Mouse (Mus musculus) ovary, postnatal 10 days (tissue): ENCODE results near the gene Btbd2.
A peak's percentile ranks its signal among the peaks of the same experiment; 100 is the strongest.

Experiments used
- DNase-seq: peaks from one replicate; pipeline ENCODE4 v3.0.0; 2022; ENCODE audit warnings: low spot score

The Btbd2 gene

DNA sequence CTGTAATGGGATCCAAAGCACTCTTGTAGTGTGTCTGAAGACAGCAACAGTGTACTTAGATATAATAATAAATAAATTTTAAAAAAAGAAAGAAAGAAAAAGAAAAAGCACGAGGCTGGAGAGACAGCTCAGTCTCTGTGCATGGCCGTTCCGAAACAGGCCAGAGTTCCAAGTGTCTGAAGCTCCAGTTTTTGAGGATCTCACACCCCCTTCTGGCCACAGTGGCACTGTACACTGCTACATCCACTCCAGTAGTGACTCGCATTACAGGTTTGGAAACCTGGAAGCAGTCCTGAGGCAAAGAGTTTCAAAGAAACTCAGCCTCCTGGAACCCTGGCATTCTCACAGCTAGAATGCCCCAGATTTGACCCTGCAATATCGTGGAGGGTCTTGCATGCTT lies 31.0 kb upstream of the Btbd2 start:
- DNase-seq = no peak

DNA sequence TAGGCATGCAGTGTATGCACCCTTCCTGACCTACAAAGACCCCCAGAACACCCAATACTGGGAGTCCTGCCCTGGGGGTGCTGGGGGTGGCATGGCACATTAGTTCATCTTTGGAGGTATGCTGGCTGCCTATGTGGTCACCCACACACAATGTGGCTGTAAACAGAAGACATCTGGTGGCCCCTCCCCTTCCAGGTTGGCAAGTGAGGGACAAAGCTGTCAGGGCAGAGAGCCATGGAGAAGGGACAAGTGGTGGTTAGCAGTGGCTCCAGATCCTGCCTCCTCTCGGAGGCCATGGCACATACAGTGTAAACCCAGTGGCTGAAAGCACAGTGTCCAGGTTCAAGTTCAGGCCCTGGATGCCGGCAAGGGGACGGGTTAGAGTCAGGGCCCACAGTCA lies 29.7 kb upstream of the Btbd2 start:
- no peak for DNase-seq

DNA sequence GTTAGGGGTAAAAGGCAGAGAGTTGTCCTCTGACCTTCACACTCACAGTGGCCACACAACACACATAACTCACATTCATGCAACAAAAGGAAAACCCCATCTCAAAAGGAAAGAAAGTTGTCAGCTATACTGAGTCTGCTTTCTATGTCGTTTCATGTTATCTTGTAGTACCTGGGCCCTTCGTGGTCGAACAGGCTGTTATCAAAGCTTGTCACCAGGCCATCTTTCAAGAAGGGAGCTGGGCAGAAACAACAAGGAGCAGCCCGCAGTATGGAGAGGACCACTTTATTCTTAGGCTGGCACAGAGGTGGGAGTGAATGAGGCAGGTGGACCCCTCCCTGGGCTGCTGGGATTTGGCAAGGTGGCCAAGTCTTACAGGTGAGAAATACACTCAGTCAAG lies 28.1 kb upstream of the Btbd2 start:
- no peak for DNase-seq

DNA sequence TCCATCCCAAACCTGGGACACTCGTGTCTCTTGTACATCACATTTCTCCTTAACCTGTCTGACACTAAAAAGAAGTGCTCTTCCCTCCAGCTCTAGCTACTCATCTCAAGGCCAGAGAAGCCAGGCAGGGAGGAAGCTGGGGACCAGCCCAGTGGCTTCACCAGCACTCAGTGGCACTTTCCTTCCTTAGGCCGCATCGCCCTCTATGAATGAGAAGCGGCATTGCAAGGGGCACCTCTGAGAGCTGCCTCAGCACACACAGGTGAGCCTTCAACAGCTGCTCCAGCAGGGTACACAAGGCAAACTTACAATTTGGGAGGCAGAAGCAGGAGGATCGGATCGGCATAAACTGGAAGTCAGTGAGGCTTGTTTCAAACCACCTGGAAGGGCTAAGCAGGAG lies 27.3 kb upstream of the Btbd2 start:
- no peak for DNase-seq

DNA sequence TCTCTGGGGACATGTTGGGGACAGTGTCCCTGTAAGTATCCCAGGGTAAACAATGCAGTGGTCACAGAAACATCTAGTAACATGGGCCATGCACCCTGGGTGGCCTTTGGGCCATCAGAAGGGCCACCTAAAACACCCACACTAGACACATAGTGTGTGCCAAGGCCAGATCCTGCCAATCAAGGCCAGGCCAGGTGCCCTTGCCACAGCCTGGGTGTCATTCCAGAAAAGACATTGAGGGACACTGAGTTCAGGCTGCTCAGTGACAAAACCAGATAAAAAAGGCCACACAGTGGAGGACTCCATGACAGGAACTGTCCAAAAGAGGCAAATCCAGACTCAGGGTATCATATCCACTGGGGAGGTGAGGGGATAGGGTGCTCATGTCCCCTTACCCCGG lies 26.8 kb upstream of the Btbd2 start:
- DNase-seq = no peak

DNA sequence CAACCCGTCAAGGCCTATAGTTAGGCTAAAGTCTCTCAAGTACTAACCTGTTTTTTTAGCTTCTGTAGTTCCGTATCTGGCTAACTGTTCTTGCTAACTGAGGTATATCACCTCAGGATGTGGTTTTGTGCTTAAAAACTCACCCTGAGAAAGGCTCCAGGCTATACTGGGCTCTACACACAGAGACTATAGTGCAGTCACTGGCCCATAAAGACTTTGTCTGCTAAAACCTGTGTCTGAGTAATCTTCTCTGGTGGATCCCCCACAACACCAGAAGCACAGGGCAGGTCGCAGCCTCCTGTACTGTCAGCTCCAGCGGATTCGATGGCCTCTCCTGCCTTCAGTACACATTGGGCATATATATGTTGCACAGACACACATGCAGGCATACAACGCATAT lies 25.1 kb upstream of the Btbd2 start:
- DNase-seq = no peak

DNA sequence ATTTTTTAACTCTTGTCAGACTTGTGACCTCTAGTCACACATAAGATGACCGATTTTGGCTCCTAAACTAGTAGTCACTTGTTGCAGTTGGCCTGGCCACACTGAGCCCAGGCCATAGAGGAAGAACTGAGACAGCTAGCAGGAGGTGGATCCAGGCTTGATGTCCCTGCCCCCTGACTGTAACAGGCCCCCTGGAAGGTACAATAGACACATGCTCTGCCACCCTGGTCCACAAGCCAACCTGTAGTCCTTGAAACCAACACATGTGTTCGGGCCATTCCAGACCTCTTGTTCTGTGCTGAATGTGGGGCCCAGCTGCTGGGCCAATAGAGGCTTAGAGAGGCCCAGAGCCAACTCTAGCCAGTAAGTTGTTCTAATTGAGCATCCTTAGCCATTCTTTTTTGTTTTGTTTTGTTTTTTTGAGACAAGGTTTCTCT lies 23.4 kb upstream of the Btbd2 start:
- DNase-seq = no peak

DNA sequence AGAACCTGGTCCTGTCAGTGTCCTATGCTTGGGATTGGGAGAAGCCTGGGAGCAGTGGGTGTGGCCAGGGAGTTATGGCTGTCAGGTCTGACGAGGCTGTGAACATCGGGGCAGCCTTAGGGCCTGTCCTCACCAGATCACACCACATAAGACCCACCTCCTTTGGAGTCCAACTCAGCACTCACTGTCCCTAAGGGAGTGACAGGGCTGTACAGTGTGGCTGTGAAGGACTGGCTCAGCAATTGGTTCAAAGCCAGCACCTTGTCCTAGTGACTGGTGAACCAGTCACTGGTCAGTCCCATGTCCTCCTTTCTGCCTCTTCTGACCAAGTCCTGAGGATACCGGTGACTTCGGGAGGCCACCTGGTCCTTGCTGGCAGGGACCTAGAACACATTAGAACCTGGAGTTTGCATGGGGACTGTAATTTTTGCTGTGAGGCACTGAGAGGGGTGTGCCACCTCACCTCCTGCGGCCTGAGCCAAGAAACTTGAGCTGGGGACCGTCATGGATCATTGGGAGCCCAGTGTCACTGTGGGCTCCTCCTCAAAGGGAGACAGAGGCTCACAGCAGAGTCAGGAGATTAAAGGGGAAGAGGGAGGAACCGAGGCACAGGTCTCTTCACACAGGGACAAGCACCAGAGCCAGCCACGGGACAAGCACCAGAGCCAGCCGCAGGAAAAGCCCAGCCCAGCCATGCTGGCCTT lies 22.8 kb upstream of the Btbd2 start:
- DNase-seq = no peak

DNA sequence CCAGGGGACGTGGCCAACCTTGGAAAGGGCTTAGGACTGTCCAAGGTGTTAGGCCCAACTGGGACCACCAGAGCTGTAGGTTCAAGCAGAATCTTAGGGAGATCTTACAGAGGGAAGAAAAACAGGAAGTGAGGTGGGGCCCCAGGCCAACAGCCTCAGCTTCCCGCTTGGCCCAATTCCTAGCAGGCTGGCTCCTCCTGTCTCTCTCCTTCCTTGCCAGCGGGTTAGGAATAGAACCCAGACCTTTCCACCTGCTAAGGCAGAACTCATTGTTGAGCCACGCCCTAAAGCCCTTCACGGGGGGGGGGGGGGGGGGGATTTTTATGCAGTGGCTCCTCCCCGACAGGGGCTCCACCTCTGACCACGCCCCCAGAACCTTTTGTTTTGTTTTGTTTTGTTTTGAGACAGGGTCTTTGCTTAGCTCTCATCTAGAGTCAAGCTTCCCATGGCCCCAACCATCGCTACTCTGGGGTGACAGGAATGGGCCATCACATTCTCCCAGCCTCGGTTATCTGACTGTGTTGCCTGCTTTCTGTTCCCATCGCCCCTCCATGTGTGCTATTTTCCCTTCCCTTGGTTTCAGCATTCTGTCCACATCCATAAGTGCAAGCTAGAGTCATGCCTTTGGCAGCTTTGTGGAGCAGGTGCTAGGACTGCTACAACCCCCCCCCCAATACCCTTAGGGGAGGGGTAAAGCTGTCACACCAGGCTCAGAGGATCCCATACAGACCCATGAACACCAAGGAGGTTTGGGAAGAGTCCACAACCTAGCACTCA lies 21.9 kb upstream of the Btbd2 start:
- no peak for DNase-seq

DNA sequence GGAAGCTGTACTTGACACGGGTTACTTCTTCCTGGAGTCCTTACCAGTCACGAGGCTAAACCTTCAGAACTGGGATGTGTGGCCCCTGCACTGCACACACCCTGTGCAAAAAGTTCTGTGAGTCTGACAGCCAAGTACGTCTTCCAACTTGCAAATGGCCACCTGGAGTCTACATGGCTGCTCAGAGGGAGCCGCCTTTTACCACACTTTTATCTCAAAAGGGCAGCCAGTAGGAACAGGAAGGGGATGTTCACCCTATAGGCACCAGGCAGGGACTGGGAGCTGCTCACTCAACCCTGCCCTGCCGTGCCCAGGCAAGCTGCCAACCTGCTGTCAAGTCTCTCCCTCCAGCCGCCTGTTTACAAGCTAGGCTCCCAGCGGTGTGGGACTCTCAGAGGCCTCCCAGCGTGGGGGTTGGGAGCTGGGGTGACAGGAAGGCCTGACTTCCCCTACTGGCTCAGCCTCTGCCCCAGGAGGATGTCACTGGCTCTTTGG lies 21.1 kb upstream of the Btbd2 start, which contains the start of gene Mknk2:
Gene Mknk2 (minus strand): TSS at position 171 of the 495 bp plus-strand sequence.
- DNase-seq = peak; percentile 74

DNA sequence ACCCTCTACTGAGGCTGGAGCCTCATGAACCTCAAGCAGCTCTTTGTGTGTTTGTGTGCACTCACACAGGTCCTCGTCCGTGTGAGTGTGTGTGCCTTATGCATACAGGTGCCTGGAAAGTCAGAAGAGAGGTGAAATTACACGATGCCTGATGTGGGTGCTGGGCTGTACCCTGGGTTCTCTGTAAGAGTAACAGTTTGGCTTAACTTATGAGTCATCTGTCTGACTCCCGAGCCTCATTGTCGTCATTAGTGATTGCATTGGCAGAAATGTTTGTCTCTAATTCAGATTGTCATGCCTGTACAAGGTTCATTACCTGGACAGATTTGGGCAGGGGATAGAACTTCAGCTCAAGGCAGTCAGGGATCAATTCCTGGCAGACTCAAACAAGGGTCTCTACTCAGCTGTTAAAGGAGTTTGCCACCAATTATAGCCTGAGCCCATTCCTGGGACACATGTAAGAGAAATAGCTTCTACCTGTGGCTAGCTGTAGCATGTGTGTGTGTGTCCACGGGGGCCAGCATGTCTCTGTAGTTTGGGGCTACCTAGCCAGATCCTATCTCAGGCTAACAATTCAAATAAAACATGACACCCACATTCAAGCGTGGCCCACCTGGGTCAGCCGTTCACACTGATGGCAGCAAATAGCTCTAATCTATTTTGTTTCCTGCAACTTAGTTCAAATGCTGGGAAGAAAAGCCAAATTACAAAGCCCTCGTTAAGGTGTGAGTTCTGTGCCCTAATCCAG lies 20.4 kb upstream of the Btbd2 start:
- no peak for DNase-seq

DNA sequence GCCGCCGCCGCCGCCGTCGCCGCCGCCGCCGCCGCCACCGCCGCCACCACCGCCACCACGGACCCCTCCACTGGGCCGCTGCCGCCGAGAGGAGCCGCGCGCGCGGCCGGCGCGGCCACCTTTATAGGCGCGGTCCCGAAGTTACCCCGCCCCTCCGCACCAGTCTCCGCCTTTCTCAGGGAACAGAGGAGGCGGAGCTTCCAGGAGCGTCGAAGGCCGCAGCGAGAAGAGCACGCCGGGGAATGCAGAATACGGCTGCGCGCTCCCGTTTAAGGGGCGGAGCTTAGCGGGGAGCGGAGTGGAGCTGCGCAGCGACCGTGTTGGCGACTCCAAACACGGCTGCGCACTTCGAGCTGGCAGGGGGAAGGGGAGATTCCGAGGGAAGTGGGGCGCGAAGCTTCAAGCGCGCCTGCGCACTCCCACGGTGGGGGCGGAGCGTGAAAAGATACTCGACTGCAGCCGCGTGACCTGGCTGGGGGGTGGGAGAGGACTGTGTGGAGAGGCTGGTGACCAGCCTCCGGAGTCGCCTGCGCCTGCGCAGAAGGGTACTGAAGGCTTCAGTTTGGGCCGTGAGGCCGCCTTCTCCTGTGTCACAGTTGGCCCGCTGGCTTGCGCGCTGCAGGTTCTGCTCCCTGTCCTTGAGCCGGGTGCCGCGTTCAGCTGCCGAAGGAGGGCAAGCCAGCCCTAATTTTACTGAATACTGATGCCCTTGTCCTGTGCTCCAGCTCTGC lies 19.5 kb upstream of the Btbd2 start:
- peak; percentile 96 for DNase-seq

DNA sequence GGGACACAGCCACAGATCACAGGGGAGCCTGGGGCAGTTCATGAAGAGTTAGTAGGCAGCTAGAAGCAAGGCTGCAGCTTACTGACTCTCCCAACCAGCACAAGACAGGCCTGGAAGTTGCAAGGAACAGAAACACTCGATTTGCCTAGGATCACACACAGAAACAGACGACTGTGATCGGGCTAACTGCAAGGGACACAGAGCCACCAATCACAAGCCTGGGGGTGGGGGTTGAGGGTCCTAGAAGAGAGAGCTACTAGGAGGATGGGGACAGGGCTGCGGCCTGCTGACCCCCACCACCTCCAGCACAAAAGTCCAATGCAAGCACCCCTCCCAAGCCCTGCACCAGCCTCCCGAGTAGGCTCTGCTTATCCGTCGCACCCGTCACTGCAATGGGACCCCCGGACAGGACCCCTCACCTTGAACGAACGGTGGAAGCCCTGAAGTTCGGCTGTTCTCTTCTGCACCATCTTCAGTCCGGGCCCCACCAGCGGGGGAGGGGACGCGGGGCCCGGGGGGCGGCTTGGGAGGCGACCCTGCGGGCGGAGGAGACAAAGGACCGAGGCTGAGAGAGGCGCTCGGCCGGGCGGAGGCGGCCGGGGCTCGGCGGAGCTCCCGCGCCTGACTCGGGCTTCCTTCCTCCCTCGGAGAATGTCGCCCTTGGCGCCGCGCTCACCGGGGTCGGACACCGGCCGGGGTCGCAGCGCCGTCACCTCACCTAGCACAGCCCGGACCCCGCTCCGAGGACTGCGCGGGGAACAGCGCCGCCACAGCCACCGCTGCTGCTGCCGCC lies 18.7 kb upstream of the Btbd2 start:
- DNase-seq = no peak

DNA sequence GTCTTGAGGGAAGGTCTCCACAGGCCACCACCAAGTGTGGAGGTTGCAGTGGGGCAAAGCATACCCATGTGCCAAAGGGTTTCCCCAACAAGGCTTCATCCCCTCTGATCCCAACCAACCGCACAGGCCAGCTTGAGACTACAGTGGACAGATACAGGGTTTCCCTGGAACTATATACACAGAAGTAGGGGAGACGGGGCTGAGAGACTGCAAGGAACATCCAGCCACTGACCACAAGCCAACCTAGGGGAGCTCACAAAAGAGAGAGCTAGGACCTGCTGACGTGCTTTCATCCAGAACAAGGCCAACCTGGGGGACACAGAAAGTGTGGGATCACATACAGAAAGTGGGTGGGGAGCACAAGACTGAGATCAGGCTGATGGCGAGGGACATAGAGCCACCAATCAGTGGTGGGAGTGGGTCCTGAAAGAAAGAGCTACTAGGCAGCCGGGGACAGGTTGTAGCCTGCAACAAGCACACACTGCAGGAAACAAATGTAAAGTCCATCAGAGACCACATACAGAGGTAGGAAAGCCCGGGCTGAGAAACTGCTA lies 18.1 kb upstream of the Btbd2 start:
- no peak for DNase-seq

DNA sequence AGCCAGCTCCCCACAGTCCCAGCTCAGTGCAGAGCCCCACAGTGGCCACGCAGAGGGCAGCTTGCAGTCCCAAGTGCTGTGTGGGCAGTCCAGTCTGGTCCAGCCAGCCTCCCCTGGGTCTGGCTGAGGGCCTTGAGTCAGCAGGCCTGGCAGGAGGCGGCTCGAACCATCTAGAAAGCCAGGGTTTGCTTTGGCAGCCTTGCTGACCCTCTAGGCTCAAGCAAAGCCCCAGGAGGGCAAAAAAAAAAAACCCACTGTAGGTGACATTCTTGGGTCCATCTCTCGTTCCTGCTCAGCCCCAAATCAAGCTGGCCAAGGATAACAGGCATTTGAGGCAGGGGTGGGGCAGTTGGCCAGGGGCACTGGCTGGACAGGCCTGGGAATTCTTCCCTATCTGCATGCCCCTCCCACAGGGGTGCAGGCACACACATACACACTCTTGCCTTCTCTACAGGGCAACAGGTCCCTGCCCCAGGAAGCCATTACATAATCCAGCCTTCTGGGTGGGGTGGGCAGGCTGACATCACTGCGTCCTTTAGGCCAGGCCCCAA lies 17.4 kb upstream of the Btbd2 start:
- DNase-seq = no peak

DNA sequence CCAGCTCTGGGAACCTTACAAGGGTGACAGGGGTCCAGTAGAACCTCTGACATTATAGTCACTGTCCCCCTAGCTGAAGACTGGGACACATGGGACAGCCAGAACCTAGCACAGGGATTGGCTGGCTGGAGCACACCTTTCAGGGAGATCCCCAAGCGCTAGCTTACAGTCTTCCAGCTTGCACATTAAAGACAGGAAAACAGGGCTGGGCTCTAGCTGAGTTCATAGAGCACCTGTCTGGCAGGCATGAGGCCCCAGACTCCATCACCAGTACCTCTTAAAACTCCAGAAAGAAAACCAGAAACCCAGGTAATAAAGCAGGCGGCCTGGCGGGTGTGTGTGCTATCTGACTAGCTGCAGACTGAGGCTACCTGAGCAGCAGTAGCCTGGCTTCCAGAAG lies 16.8 kb upstream of the Btbd2 start:
- DNase-seq = no peak

DNA sequence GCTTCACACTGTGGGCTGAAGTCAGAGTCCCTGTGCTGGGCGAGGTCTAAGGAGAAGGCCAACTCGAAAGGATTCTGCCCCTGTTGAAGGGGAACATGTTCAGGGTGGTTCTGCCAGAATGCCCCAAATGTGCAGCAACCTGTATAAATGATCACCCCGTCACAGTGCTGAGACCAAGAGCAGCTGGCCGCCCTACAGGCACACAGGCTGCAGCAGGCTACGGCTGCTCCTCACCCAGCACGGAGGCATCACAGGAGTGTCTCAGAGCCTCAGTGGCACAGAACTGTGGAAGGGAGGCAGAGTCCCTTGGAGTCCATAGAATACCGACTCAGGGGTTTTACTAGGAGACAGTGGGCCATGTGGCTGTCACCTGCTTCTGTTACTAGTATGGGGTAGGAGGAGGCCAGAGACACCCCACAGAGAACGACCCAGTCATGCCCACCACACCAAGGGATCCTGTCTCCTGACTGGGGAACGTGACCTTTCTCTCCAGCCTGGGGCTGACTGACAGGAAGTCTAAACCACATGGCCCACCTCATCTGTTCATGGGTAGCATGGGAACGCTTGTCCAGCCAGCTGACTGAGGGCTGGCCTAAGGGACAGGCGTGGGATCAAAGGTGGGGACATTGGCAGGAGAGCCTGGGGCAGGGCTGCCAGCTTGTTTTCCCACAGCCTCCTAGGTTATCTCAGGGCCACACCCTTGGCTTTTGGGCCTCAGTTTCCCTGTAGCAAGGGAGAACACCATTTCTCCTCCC lies 15.2 kb upstream of the Btbd2 start:
- no peak for DNase-seq

DNA sequence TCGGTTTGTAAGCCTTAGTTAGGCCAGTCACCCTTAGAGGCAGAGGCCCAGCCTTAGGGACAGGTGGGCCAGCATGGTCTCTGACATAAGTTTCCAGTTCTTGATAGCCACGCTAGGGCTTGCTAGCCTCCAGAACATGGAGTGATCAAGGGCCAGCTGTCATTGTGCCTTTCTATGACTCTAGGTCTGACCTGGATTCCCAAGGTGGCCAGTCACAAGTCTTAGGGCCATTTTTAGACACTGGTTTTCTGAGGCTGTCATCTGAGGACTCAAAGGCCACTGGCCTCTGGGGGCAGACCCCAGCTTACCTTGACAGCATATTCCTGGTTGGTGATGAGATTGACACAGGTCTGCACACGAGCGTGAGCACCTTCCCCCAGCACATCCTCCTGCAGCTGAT lies 14.4 kb upstream of the Btbd2 start:
- DNase-seq = no peak

DNA sequence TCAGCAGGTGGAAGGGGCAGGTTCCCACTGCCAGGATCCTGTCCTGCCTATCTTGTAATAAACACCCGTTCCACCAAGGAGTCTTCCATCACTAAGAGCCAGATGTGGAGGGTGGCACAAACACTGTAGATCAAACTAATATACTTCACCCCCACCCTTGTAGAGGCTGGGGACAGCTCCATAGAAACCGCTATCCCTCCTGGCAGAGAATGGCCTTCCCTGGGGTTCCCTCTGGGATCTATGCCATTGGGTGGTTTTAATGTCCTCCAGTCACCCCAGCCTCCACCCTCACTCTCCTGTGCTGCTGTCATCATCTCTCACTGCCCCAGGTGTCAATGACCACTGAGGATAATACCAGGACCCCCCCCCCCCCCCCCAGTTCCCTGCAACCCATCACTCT lies 13.7 kb upstream of the Btbd2 start:
- DNase-seq = no peak
